Mouse (Mus musculus): Measurements from ENCODE around the gene Mpzl2.

Mpzl2 gene

GRCm38 (mm10) chr9:45039499-45039898 is at the start of gene Mpzl2:
Gene Mpzl2 (plus strand): TSS chr9:45039799.
- WGBS: 64% methylated on average over 5 of the region's 5 CpGs

- WGBS: 77% methylated on average over 2 of the region's 2 CpGs
These were observed 47.8 kb upstream of the Mpzl2 start for GRCm38 (mm10) chr9:44991821-44992220.

GRCm38 (mm10) chr9:44993268-44993667 is 46.3 kb upstream of the Mpzl2 start:
- 76% methylated on average over 2 of the region's 2 CpGs for WGBS

- 90% methylated on average over 4 of the region's 4 CpGs for WGBS
These were observed 44.6 kb upstream of the Mpzl2 start for GRCm38 (mm10) chr9:44994962-44995361.

- 96% methylated on average over 7 of the region's 7 CpGs for WGBS
These were observed 43.0 kb upstream of the Mpzl2 start for GRCm38 (mm10) chr9:44996590-44996989.

GRCm38 (mm10) chr9:44998138-44998537 is 41.5 kb upstream of the Mpzl2 start:
- 78% methylated on average over 11 of the region's 11 CpGs for WGBS

- 59% methylated on average over 6 of the region's 6 CpGs for WGBS
These were observed 40.4 kb upstream of the Mpzl2 start for GRCm38 (mm10) chr9:44999171-44999570.

GRCm38 (mm10) chr9:44999776-45000175 is 39.8 kb upstream of the Mpzl2 start:
- WGBS: 77% methylated on average over 5 of the region's 5 CpGs

GRCm38 (mm10) chr9:45000249-45000648 is 39.4 kb upstream of the Mpzl2 start:
- whole genome bisulfite sequencing: 82% methylated on average over 3 of the region's 3 CpGs

GRCm38 (mm10) chr9:45007404-45007803 is 32.2 kb upstream of the Mpzl2 start:
- 78% methylated on average over 12 of the region's 12 CpGs for whole genome bisulfite sequencing

GRCm38 (mm10) chr9:45008342-45008741 is 31.3 kb upstream of the Mpzl2 start:
- WGBS: 81% methylated on average over 4 of the region's 4 CpGs

- WGBS: 87% methylated on average over 19 of the region's 19 CpGs
These were observed 30.2 kb upstream of the Mpzl2 start, which contains the start of gene Cd3e for GRCm38 (mm10) chr9:45009180-45010078. Gene Cd3e (minus strand): TSS chr9:45009627.

- 68% methylated on average over 4 of the region's 4 CpGs for WGBS
These were observed 29.1 kb upstream of the Mpzl2 start for GRCm38 (mm10) chr9:45010461-45010860.

- 56% methylated on average over 6 of the region's 6 CpGs for WGBS
These were observed 28.3 kb upstream of the Mpzl2 start for GRCm38 (mm10) chr9:45011291-45011690.

- 36% methylated on average over 2 of the region's 2 CpGs for WGBS
These were observed 24.7 kb upstream of the Mpzl2 start for GRCm38 (mm10) chr9:45014879-45015278.

GRCm38 (mm10) chr9:45015841-45016240 is 23.8 kb upstream of the Mpzl2 start:
- 76% methylated on average over 3 of the region's 3 CpGs for WGBS

GRCm38 (mm10) chr9:45018031-45018430 is 21.6 kb upstream of the Mpzl2 start:
- WGBS: 48% methylated on average over 11 of the region's 11 CpGs

- WGBS: 15% methylated on average over 3 of the region's 3 CpGs
These were observed 16.8 kb upstream of the Mpzl2 start for GRCm38 (mm10) chr9:45022800-45023199.

GRCm38 (mm10) chr9:45023638-45024037 is 16.0 kb upstream of the Mpzl2 start:
- 62% methylated on average over 3 of the region's 3 CpGs for WGBS

- WGBS: 84% methylated on average over 2 of the region's 2 CpGs
These were observed 15.4 kb upstream of the Mpzl2 start for GRCm38 (mm10) chr9:45024187-45024586.

GRCm38 (mm10) chr9:45027376-45027775 is 12.2 kb upstream of the Mpzl2 start:
- 48% methylated on average over 8 of the region's 8 CpGs for WGBS

GRCm38 (mm10) chr9:45030341-45030740 is 9.3 kb upstream of the Mpzl2 start:
- 79% methylated on average over 6 of the region's 6 CpGs for WGBS

GRCm38 (mm10) chr9:45032261-45032660 is 7.3 kb upstream of the Mpzl2 start:
- 45% methylated on average over 2 of the region's 2 CpGs for WGBS
